Mouse (Mus musculus): ENCODE results near the gene Olig1. TPM values are rescaled to one million over a fixed set of nuclear protein-coding genes. Genes with fewer than 3 reads are reported as not detected.
A peak's percentile ranks its signal among the peaks of the same experiment; 100 is the strongest.
"Not testable (repeated sequence)": the region's sequence is repeated elsewhere in the genome, so short reads cannot be mapped to it uniquely, and the experiment has no call there.

Gene Olig1
- polyA plus RNA-seq, 1 experiment, result not detected

DNA sequence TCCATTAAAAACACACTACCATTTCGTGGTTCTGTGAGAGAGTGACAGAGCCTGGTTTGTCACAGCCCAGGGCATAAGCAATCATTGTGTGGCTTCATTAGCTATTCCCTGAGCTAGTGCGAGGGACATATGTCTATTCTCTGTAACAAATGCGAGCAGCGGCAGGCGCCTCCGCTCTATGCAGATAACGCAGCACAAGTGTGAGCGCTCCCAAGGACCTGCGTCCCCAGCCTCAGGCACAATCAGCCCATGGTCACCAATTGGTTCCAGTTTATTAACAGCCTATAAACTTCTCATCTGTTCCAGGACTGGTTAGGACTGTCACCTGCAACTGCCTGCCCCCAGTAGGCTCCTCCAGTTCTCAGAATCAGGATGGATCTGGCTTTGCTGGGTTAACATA lies 23.3 kb upstream of the Olig1 start:
- Histone ChIP-seq H3K4me1 (ENCODE audit: control insufficient read depth, insufficient read depth, low read length) (no peaks in the 10 kb centered on the region), H3K27ac (ENCODE audit: insufficient read depth, low read depth, low read length) (no peak overlapping the region), H3K4me3 (ENCODE audit: insufficient read depth, low read length) (no peak overlapping the region)
- TF ChIP-seq POLR2A (IDR thresholded peaks at IDR 0.05; ENCODE audit: borderline replicate concordance, low read depth, low read length) (no peak), CTCF (IDR thresholded peaks at IDR 0.05; ENCODE audit: low read depth, low read length) (no peak)

- H3K27ac ChIP-seq (ENCODE audit: insufficient read depth, low read depth, low read length); H3K4me3 ChIP-seq (ENCODE audit: insufficient read depth, low read length); H3K4me1 ChIP-seq (ENCODE audit: control insufficient read depth, insufficient read depth, low read length): not testable (repeated sequence)
Observed at GRCm38 (mm10) chr16:91255419-91256164, 14.0 kb upstream of the Olig1 start.

- Histone ChIP-seq H3K4me3 (ENCODE audit: insufficient read depth, low read length) (no peak overlapping the region), H3K27ac (ENCODE audit: insufficient read depth, low read depth, low read length) (no peak overlapping the region), H3K4me1 (ENCODE audit: control insufficient read depth, insufficient read depth, low read length) (no peaks in the 10 kb centered on the region)
- no peak for TF ChIP-seq POLR2A (IDR thresholded peaks at IDR 0.05; ENCODE audit: borderline replicate concordance, low read depth, low read length)
- TF ChIP-seq CTCF (IDR thresholded peaks at IDR 0.05; ENCODE audit: low read depth, low read length), result no peak
Observed at GRCm38 (mm10) chr16:91258956-91259355, 10.6 kb upstream of the Olig1 start.

DNA sequence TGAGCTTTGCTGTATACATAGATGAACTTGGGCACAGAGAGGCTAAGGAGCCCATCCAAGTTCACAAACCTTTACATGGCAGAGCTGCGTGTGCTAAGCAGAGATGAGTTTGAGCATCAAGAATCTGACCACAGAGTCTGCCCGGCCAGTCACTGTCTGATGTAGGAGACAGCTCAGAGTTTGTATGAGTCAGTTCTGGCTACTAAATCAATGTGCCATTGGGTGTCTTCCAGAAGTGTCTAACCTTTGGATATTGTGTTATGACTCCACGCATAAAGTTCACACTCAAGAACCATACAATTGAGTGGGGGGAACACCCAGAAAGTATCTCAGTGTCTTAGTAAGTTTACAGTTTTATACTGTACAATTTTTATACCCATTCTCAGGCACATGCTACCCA lies 8.7 kb upstream of the Olig1 start:
- Histone ChIP-seq H3K4me1 (ENCODE audit: control insufficient read depth, insufficient read depth, low read length) (no peaks in the 10 kb centered on the region), H3K27ac (ENCODE audit: insufficient read depth, low read depth, low read length) (no peak overlapping the region), H3K4me3 (ENCODE audit: insufficient read depth, low read length) (no peak overlapping the region)
- TF ChIP-seq POLR2A (IDR thresholded peaks at IDR 0.05; ENCODE audit: borderline replicate concordance, low read depth, low read length), result no peak
- no peak for TF ChIP-seq CTCF (IDR thresholded peaks at IDR 0.05; ENCODE audit: low read depth, low read length)

- H3K27ac ChIP-seq (ENCODE audit: insufficient read depth, low read depth, low read length), result no peak overlapping the region
Observed at GRCm38 (mm10) chr16:91262467-91263220, 6.9 kb upstream of the Olig1 start.

GRCm38 (mm10) chr16:91265972-91266371 lies 3.6 kb upstream of the Olig1 start:
- H3K27ac ChIP-seq (ENCODE audit: insufficient read depth, low read depth, low read length), result no peak overlapping the region
- no peak overlapping the region for H3K4me3 ChIP-seq (ENCODE audit: insufficient read depth, low read length)
- H3K4me1 ChIP-seq (ENCODE audit: control insufficient read depth, insufficient read depth, low read length), result no peaks in the 10 kb centered on the region
- TF ChIP-seq POLR2A (IDR thresholded peaks at IDR 0.05; ENCODE audit: borderline replicate concordance, low read depth, low read length), result no peak

More at GRCm38 (mm10) chr16:91262467-91263220, 6.9 kb upstream of the Olig1 start:
- TF ChIP-seq CTCF (IDR thresholded peaks at IDR 0.05; ENCODE audit: low read depth, low read length), result no peak
- TF ChIP-seq POLR2A (IDR thresholded peaks at IDR 0.05; ENCODE audit: borderline replicate concordance, low read depth, low read length), result no peak
- Histone ChIP-seq H3K4me1 (ENCODE audit: control insufficient read depth, insufficient read depth, low read length) (no peaks in the 10 kb centered on the region), H3K4me3 (ENCODE audit: insufficient read depth, low read length) (no peak overlapping the region)

GRCm38 (mm10) chr16:91268724-91269452 lies 684 bp upstream of the Olig1 start:
- TF ChIP-seq POLR2A (IDR thresholded peaks at IDR 0.05; ENCODE audit: borderline replicate concordance, low read depth, low read length) (no peak), CTCF (IDR thresholded peaks at IDR 0.05; ENCODE audit: low read depth, low read length) (no peak)
- Histone ChIP-seq H3K27ac (ENCODE audit: insufficient read depth, low read depth, low read length) (no peak overlapping the region), H3K4me1 (ENCODE audit: control insufficient read depth, insufficient read depth, low read length) (peaks cover 4% of the 10 kb centered on the region; the same call in 1 of the 2 replicates), H3K4me3 (ENCODE audit: insufficient read depth, low read length) (no peak overlapping the region)

DNA sequence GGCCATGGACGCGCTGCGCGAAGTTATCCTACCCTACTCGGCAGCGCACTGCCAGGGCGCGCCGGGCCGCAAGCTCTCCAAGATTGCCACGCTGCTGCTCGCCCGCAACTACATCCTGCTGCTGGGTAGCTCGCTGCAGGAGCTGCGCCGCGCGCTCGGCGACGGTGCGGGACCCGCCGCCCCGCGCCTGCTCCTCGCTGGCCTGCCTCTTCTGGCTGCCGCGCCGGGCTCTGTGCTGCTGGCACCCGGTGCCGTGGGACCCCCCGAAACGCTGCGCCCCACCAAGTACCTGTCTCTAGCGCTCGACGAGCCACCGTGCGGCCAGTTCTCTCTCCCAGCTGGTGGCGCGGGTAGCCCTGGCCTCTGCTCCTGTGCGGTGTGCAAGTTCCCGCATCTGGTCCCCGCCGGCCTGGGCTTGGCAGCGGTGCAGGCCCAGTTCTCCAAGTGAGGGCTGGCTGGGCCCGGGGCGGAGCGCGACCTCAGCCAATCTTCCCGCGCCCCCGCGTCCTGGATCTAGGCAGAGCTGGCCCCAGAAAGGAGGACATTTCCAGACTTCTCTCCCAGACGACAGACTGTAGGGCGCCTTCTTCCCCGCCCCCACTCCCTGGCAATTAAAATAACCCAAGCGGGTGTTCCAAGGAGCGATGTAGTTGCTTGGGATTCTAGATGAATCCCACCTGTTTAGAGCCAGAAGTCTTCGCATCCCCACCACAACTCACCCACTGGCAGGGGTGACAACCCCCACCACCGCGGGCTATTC lies 820 bp downstream of the Olig1 start:
- Histone ChIP-seq H3K27ac (ENCODE audit: insufficient read depth, low read depth, low read length) (no peak overlapping the region), H3K4me1 (ENCODE audit: control insufficient read depth, insufficient read depth, low read length) (peaks cover 4% of the 10 kb centered on the region; the same call in 1 of the 2 replicates), H3K4me3 (ENCODE audit: insufficient read depth, low read length) (peak overlapping the region; percentile 12; the same call in 1 of the 2 replicates)
- TF ChIP-seq CTCF (IDR thresholded peaks at IDR 0.05; ENCODE audit: low read depth, low read length), result no peak
- TF ChIP-seq POLR2A (IDR thresholded peaks at IDR 0.05; ENCODE audit: borderline replicate concordance, low read depth, low read length), result no peak

DNA sequence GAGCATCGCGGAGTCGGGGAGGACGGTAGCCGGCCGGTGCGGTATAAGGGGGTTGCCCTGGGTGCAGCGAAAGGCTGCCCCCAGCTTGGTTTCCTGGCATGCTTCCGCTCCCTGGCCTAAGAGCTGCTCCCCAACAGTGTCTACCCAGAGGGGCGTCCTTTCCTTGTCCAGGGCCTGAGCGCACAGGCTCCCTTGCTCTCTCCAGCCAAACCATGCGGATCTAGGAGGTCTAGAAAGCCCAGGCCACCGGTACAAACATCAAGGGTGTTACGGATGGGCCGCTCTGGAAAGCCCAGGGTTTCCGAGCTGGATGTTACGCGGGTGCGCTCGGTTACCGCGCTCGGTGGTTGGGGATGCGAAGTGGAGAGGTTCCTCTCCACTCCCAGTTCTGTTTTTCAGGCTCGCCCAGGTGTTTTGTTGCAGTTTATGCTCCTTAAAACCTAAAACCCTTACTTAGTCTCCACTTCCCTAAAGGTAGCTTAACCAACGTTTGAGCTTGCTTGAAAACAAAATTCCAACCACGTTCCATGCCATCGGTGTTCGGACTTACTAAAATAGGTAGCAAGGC lies 1.5 kb downstream of the Olig1 start:
- Histone ChIP-seq H3K4me1 (ENCODE audit: control insufficient read depth, insufficient read depth, low read length) (peaks cover 4% of the 10 kb centered on the region; the same call in 1 of the 2 replicates), H3K27ac (ENCODE audit: insufficient read depth, low read depth, low read length) (no peak overlapping the region), H3K4me3 (ENCODE audit: insufficient read depth, low read length) (peak overlapping the region; percentile 6; the same call in 1 of the 2 replicates)
- TF ChIP-seq CTCF (IDR thresholded peaks at IDR 0.05; ENCODE audit: low read depth, low read length) (no peak), POLR2A (IDR thresholded peaks at IDR 0.05; ENCODE audit: borderline replicate concordance, low read depth, low read length) (no peak)
